Mouse (Mus musculus) bone marrow, adult 2 months (tissue): Measurements from ENCODE around the gene Mms19.

Experiments
- CTCF ChIP-seq: fragments of 200-500 bp; IDR thresholded peaks from 2 replicates; pipeline ENCODE4 v1.5.1; 2011; ENCODE audit warnings: low read length, control low read depth; ENCODE audit not compliant: control insufficient read depth, insufficient read depth
- POLR2A ChIP-seq: fragments of 200-500 bp; IDR thresholded peaks from 2 replicates; pipeline ENCODE4 v1.6.1; 2011; ENCODE audit warnings: low read depth, mild to moderate bottlenecking, control low read depth, low read length, borderline replicate concordance; ENCODE audit not compliant: control insufficient read depth

DNA sequence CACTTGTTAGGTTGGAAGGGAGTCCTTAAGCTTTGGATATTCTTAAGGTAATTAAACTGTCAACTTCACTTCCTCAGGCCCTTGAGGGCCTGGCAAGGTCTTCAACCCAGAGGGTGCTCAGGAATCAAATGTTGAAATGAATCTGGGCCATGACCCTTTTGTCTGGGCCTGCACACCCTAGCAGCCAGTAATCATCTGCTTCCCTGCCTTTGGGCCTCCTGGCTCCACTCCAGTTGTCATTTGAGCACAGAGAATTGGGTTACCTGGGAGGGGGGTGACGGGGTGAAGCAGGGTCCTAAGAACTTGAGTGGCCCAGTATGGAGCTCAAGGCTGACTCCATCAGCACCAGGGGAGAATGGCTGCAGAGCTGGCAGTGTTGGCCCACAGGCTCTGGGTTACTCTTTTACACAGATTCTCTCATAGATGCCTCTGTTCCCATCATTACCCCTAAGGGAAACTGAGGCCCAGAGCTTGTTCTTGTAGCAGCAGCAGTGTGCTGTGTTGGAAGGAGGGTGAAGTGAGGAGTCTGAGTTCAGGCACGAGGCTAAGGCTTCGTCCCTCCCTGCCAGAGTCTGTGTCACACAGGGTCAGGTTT lies 33.4 kb upstream of the Mms19 start:
- TF ChIP-seq CTCF (no peak), POLR2A (no peak)
